Mouse (Mus musculus): ENCODE results near the gene Parvb. TPM values are rescaled to one million over a fixed set of nuclear protein-coding genes. Genes with fewer than 3 reads are reported as not detected.

Gene Parvb
- polyA plus RNA-seq, 1 experiment from 2014 or later: 6.0 TPM

DNA sequence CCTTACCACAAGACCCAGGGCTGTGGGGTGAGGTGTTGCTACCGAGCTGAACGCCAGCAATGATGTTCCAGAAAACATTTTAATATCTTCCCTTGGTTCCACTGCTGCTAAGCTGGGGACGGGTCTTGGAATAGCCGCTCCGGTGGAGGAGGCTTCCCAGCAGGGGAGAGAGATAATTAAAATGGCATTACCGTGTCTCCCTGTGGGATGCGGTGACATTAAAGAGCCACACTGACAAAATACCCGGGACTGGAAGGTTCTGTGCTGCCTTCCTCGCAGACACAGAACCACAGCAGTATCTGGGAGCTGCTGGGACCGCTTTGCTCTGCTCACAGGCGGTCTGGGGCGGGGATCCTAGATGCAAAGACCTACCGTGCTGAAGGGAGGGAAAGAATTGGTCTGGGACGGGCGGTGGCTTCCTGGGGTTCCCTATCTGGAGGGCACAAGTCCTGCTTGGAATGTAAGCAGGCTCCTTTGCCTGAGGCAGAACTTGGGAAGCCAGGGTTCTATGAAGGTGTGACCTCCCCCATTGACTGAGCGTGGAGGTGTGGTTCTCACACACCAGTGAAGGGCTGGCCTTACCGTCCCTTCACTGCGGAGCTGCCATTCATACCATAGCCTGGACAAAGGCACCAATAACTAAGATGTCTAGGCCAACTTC lies 82.7 kb downstream of the Parvb start:
- H3K9ac ChIP-seq (replicated peaks): no peak overlapping the region; the same call in 1 of the 2 replicates
- 0 out of 2 replicates have a peak, but pooled peaks cover 4% of the 10 kb centered on the region for H3K36me3 ChIP-seq (replicated peaks; ENCODE audit: insufficient read depth, low read length)
- ATAC-seq (no peak), DNase-seq (no peak)
- WGBS (ENCODE audit: insufficient replicate concordance): 56% methylated on average over 18 of the region's 18 CpGs
- peak overlapping the region; percentile 28; the same call in 1 of the 2 replicates for H3K4me2 ChIP-seq (ENCODE audit: low read depth, low read length)
- peaks cover 40% of the 10 kb centered on the region for H3K4me1 ChIP-seq (ENCODE audit: insufficient read depth)
- H3K9me3 ChIP-seq (ENCODE audit: low read length): no peaks in the 10 kb centered on the region
- no peak overlapping the region for H3K4me3 ChIP-seq (ENCODE audit: low read depth, low read length)
- no peaks in the 10 kb centered on the region for H3K27me3 ChIP-seq (ENCODE audit: insufficient read depth, low read length)
- TF ChIP-seq CTCF (IDR thresholded peaks at IDR 0.05; ENCODE audit: low read depth) (no peak), EP300 (IDR thresholded peaks at IDR 0.05; ENCODE audit: low read depth) (no peak)
- H3K27ac ChIP-seq (ENCODE audit: low read depth): peak overlapping the region; percentile 74

- Histone ChIP-seq H3K9ac (replicated peaks) (no peak overlapping the region), H3K9me3 (ENCODE audit: low read length) (no peaks in the 10 kb centered on the region), H3K27ac (ENCODE audit: low read depth) (peak overlapping the region; percentile 74), H3K4me2 (ENCODE audit: low read depth, low read length) (peak overlapping the region; percentile 28; the same call in 1 of the 2 replicates), H3K4me1 (ENCODE audit: insufficient read depth) (peaks cover 40% of the 10 kb centered on the region), H3K4me3 (ENCODE audit: low read depth, low read length) (no peak overlapping the region), H3K27me3 (ENCODE audit: insufficient read depth, low read length) (no peaks in the 10 kb centered on the region), H3K36me3 (replicated peaks; ENCODE audit: insufficient read depth, low read length) (0 out of 2 replicates have a peak, but pooled peaks cover 4% of the 10 kb centered on the region)
- WGBS (ENCODE audit: insufficient replicate concordance): 56% methylated on average over 15 of the region's 15 CpGs
- DNase-seq (peak; percentile 58), ATAC-seq (peak; percentile 26; the same call in 1 of the 2 replicates)
- TF ChIP-seq EP300 (IDR thresholded peaks at IDR 0.05; ENCODE audit: low read depth) (no peak), CTCF (IDR thresholded peaks at IDR 0.05; ENCODE audit: low read depth) (no peak)
Observed at GRCm38 (mm10) chr15:84315276-84316046, 83.6 kb downstream of the Parvb start.

- H3K4me1 ChIP-seq (ENCODE audit: insufficient read depth): peaks cover 14% of the 10 kb centered on the region
- no peak overlapping the region for H3K4me2 ChIP-seq (ENCODE audit: low read depth, low read length)
- WGBS (ENCODE audit: insufficient replicate concordance): 83% methylated on average over 4 of the region's 4 CpGs
- no peaks in the 10 kb centered on the region for H3K27me3 ChIP-seq (ENCODE audit: insufficient read depth, low read length)
- no peak overlapping the region for H3K9ac ChIP-seq (replicated peaks)
- no peak for DNase-seq
- H3K36me3 ChIP-seq (replicated peaks; ENCODE audit: insufficient read depth, low read length): no peaks in the 10 kb centered on the region
- H3K27ac ChIP-seq (ENCODE audit: low read depth): no peak overlapping the region
- no peak for ATAC-seq
- TF ChIP-seq EP300 (IDR thresholded peaks at IDR 0.05; ENCODE audit: low read depth) (no peak), CTCF (IDR thresholded peaks at IDR 0.05; ENCODE audit: low read depth) (no peak)
- no peak overlapping the region for H3K4me3 ChIP-seq (ENCODE audit: low read depth, low read length)
- no peaks in the 10 kb centered on the region for H3K9me3 ChIP-seq (ENCODE audit: low read length)
Observed at GRCm38 (mm10) chr15:84319393-84319792, 87.5 kb downstream of the Parvb start.

DNA sequence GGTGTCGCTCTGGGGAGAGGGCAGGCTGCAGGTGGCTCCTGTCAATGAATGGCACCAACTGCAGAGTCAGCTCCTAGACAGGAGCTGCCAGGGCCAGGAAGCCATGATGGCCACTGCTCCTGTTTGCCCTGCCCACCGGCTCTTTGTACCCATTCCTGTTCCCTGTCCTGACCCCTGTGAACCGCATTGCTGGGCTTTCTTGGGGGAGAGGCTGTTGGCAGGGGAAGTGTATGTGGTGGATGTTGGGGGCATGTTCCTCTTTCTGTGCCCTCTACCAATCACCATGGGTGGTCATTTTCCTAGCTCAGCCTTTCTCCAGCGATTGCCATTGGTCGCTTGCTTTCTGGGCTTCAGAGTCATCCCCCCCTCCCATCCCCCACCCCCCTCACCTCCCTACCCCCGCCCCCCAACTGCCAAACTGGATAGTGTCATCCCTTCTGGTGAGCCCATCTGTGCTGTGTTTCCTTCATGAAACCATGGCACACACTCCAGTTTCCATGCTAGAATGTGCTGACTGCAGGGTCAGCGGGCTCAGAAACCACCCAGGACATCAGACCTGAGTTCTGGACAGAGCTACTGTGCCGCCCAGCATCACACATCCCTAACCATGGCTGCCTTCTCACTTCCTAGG lies 89.8 kb downstream of the Parvb start:
- TF ChIP-seq EP300 (IDR thresholded peaks at IDR 0.05; ENCODE audit: low read depth) (no peak), CTCF (IDR thresholded peaks at IDR 0.05; ENCODE audit: low read depth) (no peak)
- no peak overlapping the region for H3K9ac ChIP-seq (replicated peaks)
- ATAC-seq (peak; percentile 44; the same call in 1 of the 2 replicates), DNase-seq (no peak)
- no peak overlapping the region for H3K4me2 ChIP-seq (ENCODE audit: low read depth, low read length)
- WGBS (ENCODE audit: insufficient replicate concordance): 35% methylated on average over 8 of the region's 8 CpGs
- H3K36me3 ChIP-seq (replicated peaks; ENCODE audit: insufficient read depth, low read length): no peaks in the 10 kb centered on the region
- H3K4me3 ChIP-seq (ENCODE audit: low read depth, low read length): no peak overlapping the region
- no peaks in the 10 kb centered on the region for H3K27me3 ChIP-seq (ENCODE audit: insufficient read depth, low read length)
- peak overlapping the region; percentile 29; the same call in 1 of the 2 replicates for H3K27ac ChIP-seq (ENCODE audit: low read depth)
- H3K9me3 ChIP-seq (ENCODE audit: low read length): no peaks in the 10 kb centered on the region
- peaks cover 8% of the 10 kb centered on the region for H3K4me1 ChIP-seq (ENCODE audit: insufficient read depth)

DNA sequence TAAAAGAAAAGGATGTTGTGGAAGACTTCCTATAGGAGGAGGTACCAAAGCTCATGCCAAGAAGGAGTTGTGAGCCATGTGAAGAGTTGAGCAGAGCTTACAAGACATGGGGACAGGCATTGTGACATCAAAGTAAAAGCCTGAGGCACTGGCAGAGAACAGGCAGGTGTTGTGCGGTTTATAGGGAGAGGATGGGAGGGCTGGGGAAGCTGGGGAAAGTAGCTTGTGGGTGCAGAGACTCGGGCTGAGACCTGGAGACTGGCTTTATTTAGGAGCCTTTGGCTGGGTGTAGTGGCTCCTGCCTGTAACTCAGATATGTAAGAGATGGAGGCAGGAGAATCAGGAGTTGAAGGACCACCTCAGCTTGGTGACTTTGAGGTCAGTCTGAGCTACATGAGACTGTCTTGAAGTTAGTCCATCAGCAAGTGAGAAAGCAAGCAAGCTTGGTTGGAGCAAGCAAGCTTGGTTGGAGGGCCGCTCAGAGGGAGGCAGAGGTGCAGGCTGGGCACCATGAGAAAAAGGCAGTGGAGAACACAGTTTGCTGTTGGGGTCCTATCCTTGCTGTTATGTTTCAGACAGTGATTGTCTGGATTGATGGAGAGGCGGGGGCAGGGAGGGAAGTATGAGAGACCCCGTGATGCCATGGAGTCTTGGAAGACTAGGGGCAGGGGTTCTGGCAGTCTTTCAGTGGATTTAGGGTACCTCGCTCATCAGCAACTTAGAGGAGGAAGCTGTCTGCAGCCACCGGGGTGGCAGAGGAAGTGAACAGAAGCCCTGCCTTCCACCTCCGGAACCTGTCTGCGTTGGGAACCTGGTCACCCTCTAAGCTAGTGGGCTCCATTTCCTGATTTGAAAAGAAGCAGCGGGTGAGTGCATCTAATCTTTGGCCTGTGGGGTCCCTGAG lies 92.4 kb downstream of the Parvb start, which contains the start of gene Parvg:
Parvg (plus strand) TSS at position 61 of the 904 bp plus-strand sequence.
- Histone ChIP-seq H3K4me2 (ENCODE audit: low read depth, low read length) (peak within 1 kb of the TSS; percentile 73), H3K4me1 (ENCODE audit: insufficient read depth) (peaks cover 8% of the 10 kb centered on the region), H3K36me3 (replicated peaks; ENCODE audit: insufficient read depth, low read length) (no peaks in the 10 kb centered on the region), H3K27ac (ENCODE audit: low read depth) (peak within 1 kb of the TSS; percentile 52), H3K9me3 (ENCODE audit: low read length) (no peaks in the 10 kb centered on the region), H3K4me3 (ENCODE audit: low read depth, low read length) (peak within 1 kb of the TSS; percentile 41), H3K27me3 (ENCODE audit: insufficient read depth, low read length) (no peaks in the 10 kb centered on the region), H3K9ac (replicated peaks) (peak within 1 kb of the TSS; percentile 43)
- TF ChIP-seq EP300 (IDR thresholded peaks at IDR 0.05; ENCODE audit: low read depth): no peak
- TF ChIP-seq CTCF (IDR thresholded peaks at IDR 0.05; ENCODE audit: low read depth): no peak
- no peak for DNase-seq
- ATAC-seq: peak; percentile 11; the same call in 1 of the 2 replicates
- 37% methylated on average over 10 of the region's 10 CpGs for WGBS (ENCODE audit: insufficient replicate concordance)
